In genomic region chr15:89196313-89196706, GRCm38 (mm10) we compare ENCODE assay signal across 8 mouse cellular contexts. TPM values are rescaled to one million over a fixed set of nuclear protein-coding genes. Genes with fewer than 3 reads are reported as not detected.
DNase-seq lines count a peak whose midpoint lies in the region; ATAC-seq and TF ChIP-seq lines count a peak whose summit lies in the region.

Gene Dennd6b, minus strand, starts transcription at chr15:89196496.

- peak within 1 kb of the TSS; percentile 72 for H3ac ChIP-seq in myocyte (ENCODE audit: control insufficient read depth, insufficient read length)

- H3K4me1 ChIP-seq in heart, embryonic 11.5 days (ENCODE audit: control insufficient read depth, insufficient read depth, low read length) = peaks cover 12% of the 10 kb centered on the region
- peaks cover 13% of the 10 kb centered on the region for H3K4me1 ChIP-seq in kidney, embryonic 16.5 days (ENCODE audit: insufficient read depth, low read length)
- peaks cover 6% of the 10 kb centered on the region; the same call in 1 of the 2 replicates for H3K4me1 ChIP-seq in liver, adult 2 months (ENCODE audit: control insufficient read depth, insufficient read depth, low read length)

- H3K9me3 ChIP-seq in heart, embryonic 11.5 days (replicated peaks; ENCODE audit: control insufficient read depth, low read length) = no peaks in the 10 kb centered on the region
- no peaks in the 10 kb centered on the region for H3K9me3 ChIP-seq in kidney, embryonic 16.5 days (ENCODE audit: low read length)

- peak; percentile 96 for ATAC-seq in erythroblast, adult 5-6 weeks (replicated peaks; ENCODE audit: low FRiP score, poor library complexity, severe bottlenecking)
- peak; percentile 98 for ATAC-seq in heart, embryonic 11.5 days (replicated peaks; ENCODE audit: insufficient number of reproducible peaks, low FRiP score, low TSS enrichment)
- peak; percentile 99 for ATAC-seq in kidney, embryonic 16.5 days (ENCODE audit: low FRiP score, low TSS enrichment)

- H3K4me3 ChIP-seq in heart, embryonic 11.5 days (ENCODE audit: low read depth, low read length) = peak within 1 kb of the TSS; percentile 68
- peak within 1 kb of the TSS; percentile 97 for H3K4me3 ChIP-seq in kidney, embryonic 16.5 days (ENCODE audit: low read length)
- H3K4me3 ChIP-seq in liver, adult 2 months (ENCODE audit: insufficient read depth, low read depth, low read length) = peak within 1 kb of the TSS; percentile 84
- peak within 1 kb of the TSS; percentile 43 for H3K4me3 ChIP-seq in myocyte

- H3K36me3 ChIP-seq in heart, embryonic 11.5 days (ENCODE audit: control insufficient read depth, insufficient read depth, low read length) = no peaks in the 10 kb centered on the region
- no peaks in the 10 kb centered on the region for H3K36me3 ChIP-seq in kidney, embryonic 16.5 days (ENCODE audit: insufficient read depth, low read length)
- no peaks in the 10 kb centered on the region for H3K36me3 ChIP-seq in liver, adult 2 months (ENCODE audit: control insufficient read depth, insufficient read depth, low read length)
- H3K36me3 ChIP-seq in myocyte (ENCODE audit: control insufficient read depth, insufficient read depth) = no peaks in the 10 kb centered on the region
- H3K36me3 ChIP-seq in splenic B cell, adult 2 months (ENCODE audit: control insufficient read depth, insufficient read depth, low read length, poor library complexity, severe bottlenecking) = no peaks in the 10 kb centered on the region

- TF ChIP-seq CTCF in liver, adult 2 months (IDR thresholded peaks at IDR 0.05; ENCODE audit: low read depth, low read length) = peak; percentile 85

- peak; percentile 97 to 98 for DNase-seq in B cell, adult 2 months
- peak; percentile 99 for DNase-seq in brain, adult 2 months (ENCODE audit: low read depth, low spot score)
- DNase-seq in liver, adult 2 months (ENCODE audit: extremely low read depth, low read depth, low spot score) = peak; percentile 88
- DNase-seq in splenic B cell, adult 2 months (ENCODE audit: low read depth, low spot score) = peak; percentile 98

- no peak for TF ChIP-seq POLR2A in liver, adult 2 months (IDR thresholded peaks at IDR 0.05; ENCODE audit: extremely low read depth, insufficient read depth, low read length)
- peak; percentile 31 for TF ChIP-seq POLR2A in myocyte (IDR thresholded peaks at IDR 0.05; ENCODE audit: insufficient read length, low read depth)

- WGBS in heart, embryonic 11.5 days (ENCODE audit: insufficient replicate concordance) = under 1% methylated on average over 38 of the region's 38 CpGs
- 0% methylated on average over 38 of the region's 38 CpGs for WGBS in kidney, embryonic 16.5 days
- 0% methylated on average over 38 of the region's 38 CpGs for WGBS in liver, adult 2 months

- H3K79me2 ChIP-seq in liver, adult 2 months (ENCODE audit: control insufficient read depth, insufficient read depth, low read length) = no peaks in the 10 kb centered on the region
- no peaks in the 10 kb centered on the region for H3K79me2 ChIP-seq in myocyte (ENCODE audit: control insufficient read depth, insufficient read depth)

- peak within 1 kb of the TSS; percentile 88 for H3K9ac ChIP-seq in heart, embryonic 11.5 days (ENCODE audit: low read depth, low read length)
- H3K9ac ChIP-seq in kidney, embryonic 16.5 days (replicated peaks; ENCODE audit: low read length) = peak within 1 kb of the TSS; percentile 99
- peak within 1 kb of the TSS; percentile 93 for H3K9ac ChIP-seq in liver, adult 2 months (ENCODE audit: low read depth, low read length)

- H3K27ac ChIP-seq in heart, embryonic 11.5 days (ENCODE audit: low read depth, low read length) = peak within 1 kb of the TSS; percentile 91
- peak within 1 kb of the TSS; percentile 99 for H3K27ac ChIP-seq in kidney, embryonic 16.5 days (ENCODE audit: low read length)
- peak within 1 kb of the TSS; percentile 95 for H3K27ac ChIP-seq in liver, adult 2 months (replicated peaks; ENCODE audit: insufficient read depth, low read depth, low read length)

- no peaks in the 10 kb centered on the region for H3K27me3 ChIP-seq in heart, embryonic 11.5 days (ENCODE audit: control insufficient read depth, insufficient read depth, low read length)
- no peaks in the 10 kb centered on the region for H3K27me3 ChIP-seq in kidney, embryonic 16.5 days (ENCODE audit: insufficient read depth, low read length)
- H3K27me3 ChIP-seq in liver, adult 2 months (ENCODE audit: control insufficient read depth, insufficient read depth, low read length) = no peaks in the 10 kb centered on the region
- no peaks in the 10 kb centered on the region for H3K27me3 ChIP-seq in myocyte (ENCODE audit: control insufficient read depth, insufficient read depth, insufficient read length)
- H3K27me3 ChIP-seq in splenic B cell, adult 2 months (ENCODE audit: control insufficient read depth, insufficient read depth, low read length, poor library complexity, severe bottlenecking) = no peaks in the 10 kb centered on the region

- peak within 1 kb of the TSS; percentile 79 for H3K4me2 ChIP-seq in heart, embryonic 11.5 days
- peak within 1 kb of the TSS; percentile 61 for H3K4me2 ChIP-seq in kidney, embryonic 16.5 days (replicated peaks; ENCODE audit: low read depth, low read length)
- peak within 1 kb of the TSS; percentile 95 for H3K4me2 ChIP-seq in myocyte (ENCODE audit: low read depth)

TF ChIP-seq in myocyte, 11 proteins besides CTCF, POLR2A, EP300 and RAD21:
- TF ChIP-seq E2F4 (IDR thresholded peaks at IDR 0.05; ENCODE audit: insufficient read depth) = no peak
- TF ChIP-seq SRF (IDR thresholded peaks at IDR 0.05; ENCODE audit: control insufficient read depth, insufficient read length, low read depth) = peak; percentile 76
- TF ChIP-seq MYOG (IDR thresholded peaks at IDR 0.05; ENCODE audit: control insufficient read depth in 1 of 3, insufficient read depth in 1 of 3, insufficient read length in 2 of 3, low read depth in 2 of 3) = peak in 2 of 3 experiments; percentile 1 to 63
- TF ChIP-seq MYOD1 (IDR thresholded peaks at IDR 0.05; ENCODE audit: control insufficient read depth in 1 of 3, insufficient read length in 2 of 3, low read depth in 2 of 3) = peak in 1 of 3 experiments; percentile 21
- no peak for TF ChIP-seq TCF12 (IDR thresholded peaks at IDR 0.05; ENCODE audit: insufficient read depth, poor library complexity, severe bottlenecking)
- TF ChIP-seq POLR2AphosphoS2 (IDR thresholded peaks at IDR 0.05; ENCODE audit: insufficient read length, low read depth) = peak; percentile 20
- TF ChIP-seq REST (IDR thresholded peaks at IDR 0.05; ENCODE audit: insufficient read depth, insufficient read length) = no peak
- no peak for TF ChIP-seq MAX (IDR thresholded peaks at IDR 0.05; ENCODE audit: low read depth)

RNA-seq across cellular contexts. Expression of gene Dennd6b, which starts in this region (rescaled TPM):
- total RNA-seq in erythroblast, adult 5-6 weeks (2015; ENCODE audit: low replicate concordance) = not detected in 2 replicates
- 0.84 and 1.7 TPM in 2 replicates for total RNA-seq in erythroblast, adult 5-6 weeks (2017; ENCODE audit: low replicate concordance)
- 18.0 and 18.5 TPM in 2 replicates for polyA plus RNA-seq in heart, embryonic 11.5 days (2014; fragmentation: Nextera tagmentation; extraction: Ambion mirVana)
- polyA plus RNA-seq in kidney, embryonic 16.5 days (2015; fragmentation: Nextera tagmentation; extraction: Ambion mirVana) = 20.4 and 21.9 TPM in 2 replicates
- 2.8 and 3.4 TPM in 2 replicates for total RNA-seq in liver, adult 2 months (2014; rRNA removed)
- polyA plus RNA-seq in liver, adult 2 months (2012; rRNA removed) = 8.4 and 10.0 TPM in 2 replicates
- 6.6 TPM for polyA plus RNA-seq in myocyte (2012; fragmentation: generic; extraction: Trizol)

Comparison
In these comparisons a context has a peak if more than half of its experiments do, and no peak if none do; other contexts are left out.
1. Peak in every context shown above with its lines: DNase-seq, ATAC-seq, H3K4me3 ChIP-seq and H3K27ac ChIP-seq.
2. H3K4me3 ChIP-seq: peak in every context shown above with its lines; median percentile 97 in kidney, embryonic 16.5 days; 84 in liver, adult 2 months; 68 in heart, embryonic 11.5 days; 43 in myocyte.